Mouse (Mus musculus): ENCODE measurements around the gene Ctf1.
"Not testable (repeated sequence)": the region's sequence is repeated elsewhere in the genome, so short reads cannot be mapped to it uniquely, and the experiment has no call there.

The Ctf1 gene

DNA sequence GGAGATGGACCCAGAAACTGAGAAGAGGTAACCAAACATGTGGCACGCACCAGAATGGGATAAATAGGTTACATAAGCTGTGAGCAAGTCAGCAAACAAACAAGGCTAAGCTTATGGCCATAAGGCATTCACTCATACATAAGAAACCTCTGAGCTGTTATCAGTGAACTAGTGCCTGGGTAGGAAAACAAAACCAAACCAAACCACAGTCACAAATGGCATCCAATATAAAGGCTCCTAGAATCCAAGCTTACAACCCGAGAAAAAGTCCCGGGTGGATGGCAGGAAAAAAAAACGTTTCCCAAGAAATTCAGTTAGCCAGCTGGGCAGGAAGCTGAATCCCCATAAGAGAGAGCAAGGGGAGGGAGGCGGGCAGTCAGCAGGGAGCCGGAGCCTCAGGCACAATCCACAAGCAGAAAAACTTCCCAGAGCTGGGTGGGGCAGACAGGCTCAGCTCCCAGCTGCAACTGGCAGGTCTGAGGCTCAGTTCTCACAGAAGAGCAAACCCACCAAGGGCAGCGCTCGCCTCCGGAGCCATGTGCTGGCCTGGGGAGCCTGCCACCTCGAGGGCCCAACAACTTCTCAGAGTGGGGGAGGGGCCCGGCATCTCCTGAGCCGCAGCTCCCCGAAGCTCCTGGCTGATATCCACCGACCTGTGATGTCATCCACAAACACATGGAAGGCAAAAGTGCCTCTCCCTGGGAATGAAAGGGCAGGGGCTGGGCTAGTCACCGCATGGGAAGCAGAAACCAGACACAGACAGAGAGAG lies 21.1 kb upstream of the Ctf1 start:
- no peak for DNase-seq (ENCODE audit: low read depth in 2 of 2, low spot score in 2 of 2)

DNA sequence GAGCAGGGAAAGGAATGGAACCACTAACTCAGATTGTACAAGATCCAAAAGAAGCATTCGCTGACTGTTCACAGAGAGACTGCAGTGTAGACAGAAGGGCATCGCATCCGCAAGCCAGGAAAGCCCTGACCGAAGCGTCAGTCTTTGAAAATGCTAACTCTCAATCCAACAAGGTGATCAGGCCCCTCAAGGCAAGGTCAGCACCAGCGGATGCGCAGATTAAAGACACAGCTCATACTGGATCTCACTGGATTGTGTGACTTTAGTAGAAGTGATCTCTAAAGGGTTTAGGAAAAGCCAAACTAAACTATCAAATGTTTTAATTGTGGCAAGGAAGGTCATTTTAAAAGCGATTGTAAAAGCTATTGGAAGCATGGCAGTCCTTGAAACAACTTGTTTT lies 19.2 kb upstream of the Ctf1 start:
- no peak for DNase-seq (ENCODE audit: low read depth in 2 of 2, low spot score in 2 of 2)

DNA sequence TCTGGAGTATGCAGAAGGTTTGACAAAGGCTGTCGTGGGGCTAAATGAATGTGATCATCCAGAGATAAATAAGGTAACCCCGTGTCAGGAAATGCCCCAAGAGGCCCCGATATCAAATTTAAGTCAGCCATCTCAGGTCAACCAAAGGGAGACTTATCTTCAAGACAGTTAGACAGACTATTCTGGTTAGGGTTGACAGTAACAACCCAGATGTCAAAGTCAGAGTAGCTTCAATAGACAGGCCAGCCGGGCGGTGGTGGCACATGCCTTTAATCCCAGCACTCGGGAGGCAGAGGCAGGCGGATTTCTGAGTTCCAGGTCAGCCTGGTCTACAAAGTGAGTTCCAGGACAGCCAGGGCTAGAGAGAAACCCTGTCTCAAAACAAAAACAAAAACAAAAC lies 18.8 kb upstream of the Ctf1 start:
- DNase-seq (ENCODE audit: low read depth in 2 of 2, low spot score in 2 of 2): not testable (repeated sequence)

DNA sequence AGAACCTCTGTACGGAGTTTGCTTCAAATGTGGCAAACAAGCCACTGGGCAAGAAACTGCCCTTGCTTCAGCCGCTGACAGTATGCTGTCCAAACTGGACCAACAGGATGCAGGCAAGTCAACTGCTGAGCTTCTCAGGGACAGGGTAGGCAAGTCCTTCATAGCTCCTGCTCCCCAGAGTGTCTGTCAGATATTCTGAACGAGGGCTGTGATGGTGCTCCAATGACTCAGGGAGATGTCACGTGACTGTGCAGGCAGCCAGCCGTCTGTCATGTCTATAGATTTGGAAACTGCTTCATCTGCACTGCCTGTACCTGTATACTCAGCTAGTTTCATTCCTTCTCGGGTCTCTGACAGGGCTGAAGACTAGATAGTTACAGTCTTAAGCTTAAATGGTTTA lies 13.6 kb upstream of the Ctf1 start:
- no peak for DNase-seq (ENCODE audit: low read depth in 2 of 2, low spot score in 2 of 2)

DNA sequence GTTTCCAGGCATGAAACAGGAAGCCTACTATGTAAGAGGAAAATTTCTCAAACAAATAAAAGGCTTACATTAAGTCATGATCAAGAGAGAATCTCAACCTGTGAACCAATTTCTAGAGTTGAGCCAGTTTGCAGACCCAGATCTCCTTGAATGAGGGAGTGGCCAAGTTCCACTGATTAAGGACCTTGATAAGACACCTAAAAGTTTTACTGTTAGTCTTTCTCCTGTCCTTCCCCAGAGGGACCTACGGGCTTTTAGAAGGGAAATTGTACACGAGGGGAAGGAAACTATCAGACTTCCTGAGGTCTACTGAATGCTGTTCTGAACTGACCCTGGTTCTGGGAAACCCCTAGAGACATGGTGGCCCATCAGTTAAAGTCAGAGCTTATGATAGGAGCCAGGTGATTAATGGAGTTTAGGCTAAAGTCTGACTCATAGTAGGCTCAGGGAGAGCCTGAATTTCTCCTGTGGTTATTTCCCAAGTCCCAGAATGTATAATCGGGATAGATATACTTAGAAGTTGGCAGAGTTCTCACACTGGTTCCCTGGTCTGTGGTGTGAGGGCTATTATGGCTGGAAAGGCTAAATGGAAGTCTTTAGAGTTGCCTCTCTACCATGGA lies 11.7 kb upstream of the Ctf1 start:
- DNase-seq (ENCODE audit: low read depth in 2 of 2, low spot score in 2 of 2): no peak

DNA sequence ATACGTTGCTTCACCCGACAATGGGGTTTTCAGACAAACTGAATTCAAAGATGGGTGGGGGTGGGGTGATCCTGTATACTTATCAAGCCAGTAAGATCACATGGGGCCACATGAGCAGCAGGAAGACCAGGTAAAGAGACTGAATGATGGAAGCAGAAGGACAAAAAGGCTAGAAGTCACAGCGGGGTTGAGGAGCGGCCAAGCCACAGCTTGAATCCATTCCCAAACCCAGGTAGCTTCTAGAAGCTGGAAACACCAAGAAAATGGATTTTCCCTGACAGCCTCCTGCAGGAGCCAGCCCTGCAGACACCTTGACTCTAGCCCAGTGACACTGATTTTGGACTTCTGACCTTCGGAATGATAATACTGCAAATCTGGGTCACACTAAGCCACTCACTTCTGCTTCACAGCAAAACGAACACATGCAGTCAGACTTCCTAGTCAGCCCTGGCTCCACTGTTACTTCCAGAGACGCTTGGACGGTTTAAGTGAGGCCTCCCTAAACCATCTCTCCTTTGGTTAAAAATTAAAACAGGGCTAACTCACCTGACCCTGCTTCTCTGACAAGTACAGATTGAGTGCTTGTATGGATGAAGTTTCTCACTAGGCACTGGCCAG lies 8.9 kb upstream of the Ctf1 start:
- DNase-seq (ENCODE audit: low read depth in 2 of 2, low spot score in 2 of 2): no peak

DNA sequence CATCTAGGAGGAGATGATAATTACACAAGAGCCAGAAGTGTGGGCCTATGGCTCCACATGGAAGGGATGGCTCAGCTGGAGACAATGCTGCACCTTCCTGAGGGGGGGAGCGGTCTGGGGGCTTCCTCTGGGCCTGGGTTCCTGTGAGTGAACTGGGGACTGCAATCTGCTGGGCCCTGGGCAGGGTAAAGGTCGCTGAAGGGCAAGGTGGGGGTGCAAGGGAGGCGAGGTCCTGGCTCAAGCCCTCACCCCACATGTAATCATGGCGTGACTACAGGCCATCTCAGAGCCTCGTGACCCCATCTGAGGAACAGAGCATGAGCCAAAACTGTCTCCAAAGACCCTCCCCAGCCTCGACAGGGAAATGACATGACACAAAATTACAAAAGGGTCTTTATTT lies 7.9 kb upstream of the Ctf1 start:
- no peak for DNase-seq (ENCODE audit: low read depth in 2 of 2, low spot score in 2 of 2)

DNA sequence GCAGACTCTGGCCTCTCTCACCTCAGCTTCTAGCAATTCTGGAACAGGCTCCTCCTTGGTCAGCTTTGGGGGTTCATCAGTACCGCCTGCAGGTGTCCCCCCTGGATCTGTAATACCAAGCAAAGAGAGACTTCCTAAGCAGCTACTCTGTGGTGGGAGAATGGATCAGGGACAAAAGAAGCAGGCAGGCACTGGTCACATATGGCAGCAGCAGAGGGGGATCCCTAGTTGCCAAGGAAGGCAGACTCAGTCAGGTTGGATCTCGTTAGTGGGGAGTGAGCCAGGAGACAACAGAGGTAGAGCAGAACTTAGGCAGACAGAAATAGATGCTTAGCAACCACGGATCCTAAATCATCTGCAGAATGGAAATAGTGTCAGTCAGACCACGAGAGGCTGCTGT lies 6.8 kb upstream of the Ctf1 start:
- DNase-seq (ENCODE audit: low read depth in 2 of 2, low spot score in 2 of 2): no peak

DNA sequence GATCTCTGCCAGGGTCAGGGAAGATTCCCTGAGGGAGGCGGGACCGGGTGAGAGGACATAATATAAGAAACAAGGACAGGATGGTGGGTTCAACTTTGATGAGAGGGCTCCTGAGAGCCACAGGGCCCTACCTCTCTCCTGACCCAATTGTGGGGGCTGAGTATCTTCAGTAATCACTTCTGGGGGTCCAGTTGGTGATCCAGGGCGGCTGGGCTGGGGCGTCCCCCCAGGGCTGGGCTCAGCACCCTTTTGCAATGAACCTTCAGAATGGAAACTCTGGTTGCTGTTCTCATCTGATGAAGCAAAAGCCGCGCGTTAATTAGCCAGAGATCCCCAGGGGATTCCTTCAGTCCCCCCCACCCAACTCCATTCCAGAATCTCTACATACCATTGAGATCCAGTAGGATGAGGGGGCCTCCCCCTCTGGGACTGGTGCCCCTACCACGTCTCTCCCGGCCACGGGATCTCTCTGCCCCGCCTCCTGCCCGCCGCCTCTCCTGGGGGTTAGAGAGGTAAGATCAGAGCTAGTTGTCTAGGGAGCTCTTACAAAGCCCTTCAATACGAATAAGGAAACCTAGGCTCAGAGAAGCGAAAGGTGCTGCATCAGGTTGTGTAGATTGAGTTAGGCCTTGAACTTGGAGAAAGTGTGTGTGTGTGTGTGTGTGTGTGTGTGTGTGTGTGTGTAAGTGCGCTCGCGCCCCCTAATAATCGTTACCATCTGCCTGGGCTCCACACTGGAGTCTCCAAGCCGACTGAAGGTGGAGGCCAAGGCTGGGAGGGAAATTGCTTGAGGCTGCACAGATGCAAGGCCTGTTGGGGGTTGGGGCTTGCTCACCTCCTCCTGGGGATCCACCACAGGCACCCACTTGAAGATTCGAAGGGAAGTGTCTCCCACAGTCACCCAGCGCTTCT lies 5.2 kb upstream of the Ctf1 start:
- no peak for DNase-seq (ENCODE audit: low read depth in 2 of 2, low spot score in 2 of 2)

DNA sequence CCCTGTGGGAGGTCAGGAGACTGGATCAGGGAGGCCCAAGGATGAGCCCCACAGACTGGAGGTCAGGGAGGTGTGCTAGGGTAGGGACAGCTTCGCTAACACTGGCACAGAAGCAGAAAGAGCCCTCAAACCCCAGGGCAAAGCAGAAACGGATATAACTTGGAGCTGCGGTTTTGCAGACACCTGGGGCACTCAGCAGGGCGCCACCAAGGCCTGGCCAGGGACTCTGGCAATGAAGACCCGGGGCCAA lies 4.7 kb upstream of the Ctf1 start:
- DNase-seq (ENCODE audit: low read depth in 2 of 2, low spot score in 2 of 2): no peak

DNA sequence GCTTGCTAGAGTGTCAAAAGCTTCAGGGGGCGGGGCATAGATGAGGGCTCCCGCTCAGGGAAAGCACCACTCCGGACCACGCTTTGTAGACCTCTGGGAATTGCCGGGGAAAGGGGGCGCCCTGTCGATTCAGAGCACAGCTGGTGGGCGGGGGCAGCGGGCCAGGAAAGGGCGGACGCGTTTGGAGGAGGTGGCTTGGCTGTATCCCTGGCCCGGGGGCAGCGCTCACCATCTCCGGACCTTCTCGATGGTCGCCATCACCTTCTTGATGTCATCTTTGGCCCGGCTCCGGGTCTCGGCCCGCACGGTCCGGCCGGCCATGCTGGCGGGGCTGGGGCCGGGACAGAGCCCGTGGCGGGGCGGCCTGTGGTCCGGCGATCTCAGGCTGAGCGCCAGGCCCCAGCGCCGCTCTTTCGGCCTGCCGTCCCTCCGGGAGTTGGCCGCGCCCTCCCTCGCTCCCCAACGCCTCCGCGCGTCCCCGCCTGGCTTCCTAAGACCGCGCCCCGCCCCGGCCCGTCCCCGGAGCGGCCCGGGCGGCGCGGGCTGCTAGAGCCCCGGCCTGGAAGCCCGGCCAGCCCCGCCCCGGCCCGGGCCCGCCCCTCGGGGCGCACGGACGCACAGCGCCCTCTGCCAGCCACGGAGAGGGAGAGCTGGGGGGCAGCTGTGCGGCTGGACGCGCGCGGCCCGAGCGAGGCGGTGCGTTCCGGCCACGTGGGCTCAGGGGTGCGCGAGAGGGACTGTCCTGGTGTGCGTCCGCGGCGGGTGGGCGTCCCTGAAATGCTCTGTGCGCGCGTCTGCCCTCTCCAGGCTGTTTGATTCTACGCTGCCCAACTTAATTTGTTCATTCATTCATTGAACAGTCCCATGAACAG lies 4.1 kb upstream of the Ctf1 start, which contains the start of gene Bcl7c:
TSS of gene Bcl7c (minus strand) at position 727 of the 872 bp plus-strand sequence.
- peak; percentile 61 to 64 for DNase-seq (ENCODE audit: low read depth in 2 of 2, low spot score in 2 of 2)

DNA sequence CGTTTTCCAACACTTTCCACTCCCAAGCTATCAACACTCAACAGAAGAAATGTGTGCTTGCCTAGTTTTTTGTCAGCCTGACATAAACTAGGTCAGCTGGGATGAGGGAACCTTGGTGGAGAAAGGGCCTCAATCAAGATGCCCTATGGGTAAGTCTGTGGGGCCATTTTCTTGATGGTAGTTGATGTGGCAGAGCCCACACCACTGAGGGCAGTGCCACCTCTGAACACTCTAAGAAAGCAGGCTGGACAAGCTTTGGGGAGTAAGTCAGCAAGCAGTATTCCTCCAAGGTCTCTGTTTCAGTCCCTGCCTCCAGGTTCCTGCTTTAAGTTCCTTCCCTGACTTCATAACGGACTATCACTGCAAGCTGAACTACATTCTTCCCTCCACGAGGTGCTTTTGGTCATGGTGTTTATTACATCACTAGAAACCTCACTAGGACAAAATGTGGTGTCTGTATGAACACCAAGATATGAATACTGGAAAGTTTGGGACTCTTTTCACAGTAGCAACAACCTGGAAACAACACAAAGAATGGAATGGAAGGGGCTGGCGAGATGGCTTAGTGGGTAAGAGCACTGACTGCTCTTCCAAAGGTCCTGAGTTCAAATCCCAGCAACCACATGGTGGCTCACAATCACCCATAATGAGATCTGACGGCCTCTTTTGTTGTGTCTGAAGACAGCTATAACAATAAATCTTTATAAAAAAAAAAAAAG lies 3.1 kb upstream of the Ctf1 start:
- no peak for DNase-seq (ENCODE audit: low read depth in 2 of 2, low spot score in 2 of 2)

DNA sequence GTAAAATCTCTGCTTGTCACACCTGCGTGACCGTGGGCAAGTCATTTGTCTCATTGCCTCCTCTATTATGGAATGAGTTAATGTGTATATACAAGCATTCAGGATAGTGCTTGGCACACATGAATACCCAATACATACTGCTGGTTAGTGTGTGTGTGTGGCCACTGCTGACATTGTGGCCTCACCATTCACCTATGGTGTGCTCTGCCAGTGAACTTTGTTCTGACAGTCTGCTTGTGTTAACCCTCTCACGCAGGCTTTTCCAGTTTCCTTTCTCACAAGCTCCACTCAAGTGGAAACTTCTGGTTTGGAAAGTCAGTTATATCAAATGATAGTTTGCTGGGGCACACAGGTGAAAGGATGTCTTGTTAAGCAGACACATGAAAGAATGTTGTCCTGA lies 1.5 kb upstream of the Ctf1 start:
- DNase-seq (ENCODE audit: low read depth in 2 of 2, low spot score in 2 of 2): no peak

DNA sequence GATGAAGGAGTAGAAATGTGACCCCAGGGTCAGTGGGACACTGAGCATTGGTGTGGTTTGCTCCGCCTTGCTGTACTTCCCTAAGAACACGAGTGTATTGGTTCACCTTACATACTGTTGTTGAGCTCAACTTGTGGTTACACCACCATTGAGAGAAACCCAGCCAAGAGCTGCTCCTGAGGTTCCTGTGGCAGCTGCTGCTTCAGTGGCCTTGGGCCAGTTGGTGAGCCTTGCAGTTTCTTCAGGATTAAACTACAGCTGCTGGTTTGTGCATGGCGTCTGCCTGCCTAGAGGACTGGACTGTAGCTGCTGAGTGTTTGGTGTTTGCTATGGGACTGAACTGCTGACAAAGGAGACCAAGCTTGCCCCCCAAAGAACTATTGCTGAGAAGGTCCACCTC lies 1.1 kb upstream of the Ctf1 start:
- DNase-seq (ENCODE audit: low read depth in 2 of 2, low spot score in 2 of 2): no peak

DNA sequence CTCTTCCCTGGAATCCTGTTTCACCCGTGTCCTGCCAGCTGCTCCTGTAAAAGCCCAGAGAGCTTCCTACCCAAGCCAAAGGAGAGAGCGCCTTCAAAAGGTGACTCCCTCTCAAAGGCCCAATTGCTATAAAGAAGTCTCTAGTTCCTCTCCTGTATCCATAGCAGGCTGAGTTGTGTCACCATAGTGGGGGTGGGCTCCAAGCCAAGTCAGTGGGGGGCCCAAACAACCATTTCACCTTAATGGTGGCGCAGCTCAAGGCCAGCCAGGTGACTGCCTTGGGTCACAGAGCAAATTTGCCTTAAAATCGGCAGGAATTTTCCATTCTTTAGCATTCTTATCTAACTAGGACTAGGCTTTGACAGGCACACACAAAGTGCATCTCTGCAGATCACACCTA lies 2.3 kb downstream of the Ctf1 start:
- DNase-seq (ENCODE audit: low read depth in 2 of 2, low spot score in 2 of 2): no peak

DNA sequence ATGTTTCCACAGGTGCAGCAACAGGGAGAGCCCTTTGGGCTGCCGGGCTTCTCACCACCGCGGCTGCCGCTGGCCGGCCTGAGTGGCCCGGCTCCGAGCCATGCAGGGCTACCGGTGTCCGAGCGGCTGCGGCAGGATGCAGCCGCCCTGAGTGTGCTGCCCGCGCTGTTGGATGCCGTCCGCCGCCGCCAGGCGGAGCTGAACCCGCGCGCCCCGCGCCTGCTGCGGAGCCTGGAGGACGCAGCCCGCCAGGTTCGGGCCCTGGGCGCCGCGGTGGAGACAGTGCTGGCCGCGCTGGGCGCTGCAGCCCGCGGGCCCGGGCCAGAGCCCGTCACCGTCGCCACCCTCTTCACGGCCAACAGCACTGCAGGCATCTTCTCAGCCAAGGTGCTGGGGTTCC lies 4.5 kb downstream of the Ctf1 start:
- DNase-seq (ENCODE audit: low read depth in 2 of 2, low spot score in 2 of 2): peak in 1 of 2 experiments; percentile 30

DNA sequence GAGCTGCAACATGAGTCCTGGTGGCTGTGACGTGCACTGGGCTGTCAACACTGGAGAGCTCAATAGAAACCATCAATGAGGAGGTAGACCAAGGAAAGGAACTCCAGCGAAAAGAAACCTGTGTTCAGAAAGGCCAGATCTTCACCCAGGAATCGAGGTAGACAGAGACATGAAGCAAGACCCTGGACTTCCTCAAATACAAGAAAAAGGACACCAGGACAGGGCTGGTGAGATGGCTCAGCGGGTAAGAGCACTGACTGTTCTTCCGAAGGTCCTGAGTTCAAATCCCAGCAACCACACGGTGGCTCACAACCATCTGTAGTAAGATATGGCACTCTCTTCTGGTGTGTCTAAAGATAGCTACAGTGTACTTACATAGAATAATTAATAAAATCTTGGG lies 5.8 kb downstream of the Ctf1 start:
- DNase-seq (ENCODE audit: low read depth in 2 of 2, low spot score in 2 of 2): no peak

DNA sequence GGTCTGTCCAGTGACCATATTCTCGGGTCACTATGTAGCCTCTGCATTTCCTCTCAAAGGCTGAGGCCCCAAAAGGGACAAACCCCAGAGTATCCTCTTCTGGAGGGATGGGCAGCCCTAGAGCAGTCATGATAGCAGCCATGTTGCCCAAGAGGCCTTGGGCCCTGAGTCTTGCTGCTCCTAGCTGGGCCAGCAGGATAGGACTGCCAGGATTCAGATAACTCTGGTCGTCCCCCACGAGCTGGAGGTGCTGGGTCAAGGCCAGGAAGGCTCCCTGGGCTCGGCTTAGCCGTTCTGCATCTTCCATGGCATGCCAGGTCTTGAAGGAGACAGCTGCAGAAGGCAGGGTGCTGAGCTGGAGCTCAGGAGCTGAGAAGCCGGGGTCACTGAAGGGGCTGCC lies 6.7 kb downstream of the Ctf1 start:
- DNase-seq (ENCODE audit: low read depth in 2 of 2, low spot score in 2 of 2): no peak

DNA sequence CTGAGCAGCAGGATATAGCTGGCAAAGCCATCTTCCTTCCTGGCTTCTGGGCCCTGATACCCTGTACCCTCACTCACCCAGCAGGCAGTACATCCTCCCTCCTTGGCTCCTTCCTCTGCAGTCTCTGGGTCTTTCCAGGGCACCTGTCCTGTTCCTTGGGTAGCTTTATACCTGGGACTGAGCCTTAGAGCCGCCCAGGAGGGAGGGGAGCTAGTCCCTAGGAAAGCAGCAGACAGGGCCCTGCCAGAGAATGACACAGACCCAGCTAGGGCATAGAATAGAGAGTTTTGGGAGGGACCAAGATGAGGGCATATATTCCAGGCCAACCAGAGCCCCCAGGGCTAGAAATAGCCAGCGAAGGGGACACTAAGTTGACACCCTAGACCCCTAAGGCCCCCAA lies 13.0 kb downstream of the Ctf1 start:
- no peak for DNase-seq (ENCODE audit: low read depth in 2 of 2, low spot score in 2 of 2)

DNA sequence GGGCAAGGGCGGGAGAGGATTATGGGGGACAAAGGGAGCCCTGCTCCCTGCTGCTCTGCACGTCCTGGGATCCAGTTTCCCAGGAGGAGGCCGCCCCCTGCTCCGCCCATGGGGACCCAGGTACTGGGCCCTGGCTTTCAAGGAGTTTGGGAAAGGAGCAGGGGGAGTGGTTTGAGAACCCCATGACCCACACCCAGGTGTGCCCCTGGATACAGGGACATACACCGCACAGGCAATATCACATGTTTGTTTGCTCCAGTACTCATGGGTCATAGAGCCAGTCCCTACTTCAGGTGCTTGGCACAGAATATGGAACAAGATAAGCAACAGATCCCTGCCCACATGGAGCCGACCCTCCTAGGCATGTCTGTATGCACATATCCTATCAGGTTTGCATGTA lies 13.4 kb downstream of the Ctf1 start:
- no peak for DNase-seq (ENCODE audit: low read depth in 2 of 2, low spot score in 2 of 2)

Measured in CD8-positive naive resting alpha-beta T cell, adult 2 months (primary cell).